Mouse (Mus musculus) cerebellum, adult 2 months (tissue): ENCODE measurements at regions not wholly inside any gene's neighbourhood (a gene's known extent, or its start where the extent isn't known, plus 50 kb on each side); places are given as distances from the start of the nearest gene placed in this dataset.

Experiments
- CTCF ChIP-seq: fragments of 200-500 bp; IDR thresholded peaks from 2 replicates; pipeline ENCODE4 v1.5.1; 2011; ENCODE audit warnings: low read depth, mild to moderate bottlenecking, control low read depth, low read length, moderate library complexity, borderline replicate concordance; ENCODE audit not compliant: insufficient read depth
- POLR2A ChIP-seq: fragments of 200-500 bp; IDR thresholded peaks from 2 replicates; pipeline ENCODE4 v1.6.1; 2011; ENCODE audit warnings: low read length, control low read depth, borderline replicate concordance; ENCODE audit not compliant: insufficient read depth

- no peak for TF ChIP-seq CTCF
- no peak for TF ChIP-seq POLR2A
These were observed 53.0 kb upstream of the Dlk1 start for GRCm38 (mm10) chr12:109399591-109399990.
